Mouse (Mus musculus): ENCODE results near the gene Crisp4. TPM values are rescaled to one million over a fixed set of nuclear protein-coding genes. Genes with fewer than 3 reads are reported as not detected.

The Crisp4 gene
- total and polyA plus RNA-seq, 3 experiments: not detected

- H3K4me2 ChIP-seq (ENCODE audit: insufficient read depth, low read depth, poor library complexity, severe bottlenecking): no peak overlapping the region
- H3K4me3 ChIP-seq (replicated peaks in 1 of 3; ENCODE audit: low read depth in 2 of 3, low read length in 2 of 3, poor library complexity in 1 of 3): no peak overlapping the region
- DNase-seq (ENCODE audit: extremely low read depth): no peak
- no peaks in the 10 kb centered on the region for H3K4me1 ChIP-seq (ENCODE audit: control insufficient read depth in 1 of 2, insufficient read depth in 2 of 2)
- H3K79me2 ChIP-seq (replicated peaks; ENCODE audit: control insufficient read depth, extremely low read depth, insufficient read depth, poor library complexity, severe bottlenecking): no peaks in the 10 kb centered on the region
- TF ChIP-seq SIN3A (IDR thresholded peaks at IDR 0.05; ENCODE audit: low read length) (no peak), CTCF (conservative IDR thresholded peaks at IDR 0.05 in 1 of 2, IDR thresholded peaks at IDR 0.05 in 1 of 2; ENCODE audit: low read depth in 2 of 2, low read length in 2 of 2) (no peak), MEF2A (IDR thresholded peaks at IDR 0.05; ENCODE audit: borderline replicate concordance, low read depth, low read length) (no peak), E2F4 (IDR thresholded peaks at IDR 0.05; ENCODE audit: insufficient replicate concordance, low read depth, low read length) (no peak), MYC (IDR thresholded peaks at IDR 0.05; ENCODE audit: low read depth, low read length) (no peak), SMC3 (IDR thresholded peaks at IDR 0.05; ENCODE audit: low read depth, low read length) (no peak), PAX5 (IDR thresholded peaks at IDR 0.05; ENCODE audit: low read length) (no peak), TCF12 (IDR thresholded peaks at IDR 0.05; ENCODE audit: low read depth, low read length) (no peak), ETS1 (conservative IDR thresholded peaks at IDR 0.05; ENCODE audit: low read depth, low read length) (no peak), TBP (conservative IDR thresholded peaks at IDR 0.05; ENCODE audit: low read depth, low read length) (no peak), JUN (IDR thresholded peaks at IDR 0.05; ENCODE audit: insufficient read depth, low read depth, low read length) (no peak), JUND (conservative IDR thresholded peaks at IDR 0.05; ENCODE audit: low read depth, low read length) (no peak), NRF1 (IDR thresholded peaks at IDR 0.05; ENCODE audit: low read depth, low read length) (no peak), POLR2A (IDR thresholded peaks at IDR 0.05; ENCODE audit: low read depth, low read length) (no peak), EP300 (IDR thresholded peaks at IDR 0.05; ENCODE audit: low read length) (no peak)
- H3K27ac ChIP-seq (ENCODE audit: insufficient read depth, low read depth): no peak overlapping the region
- in situ Hi-C loops (cut with MboI; ENCODE audit: low pct_ligation_motif_present, low pct_unique_long_range_greater_than_20kb, low sequenced_read_pairs): no loop called here
- no peaks in the 10 kb centered on the region for H3K36me3 ChIP-seq (replicated peaks in 1 of 2; ENCODE audit: control insufficient read depth in 1 of 2, insufficient read depth in 1 of 2, low read length in 1 of 2)
- H3K27me3 ChIP-seq (replicated peaks): no peaks in the 10 kb centered on the region
- no peaks in the 10 kb centered on the region for H3K9me3 ChIP-seq (replicated peaks; ENCODE audit: low read length)
- H3K9ac ChIP-seq (ENCODE audit: insufficient read depth, low read depth): no peak overlapping the region
- dilution Hi-C loops (cut with MboI; ENCODE audit: extremely low pct_ligation_motif_present, extremely low pct_unique_long_range_greater_than_20kb, low sequenced_read_pairs): no loop called here
Observed at GRCm38 (mm10) chr1:18159082-18159481, 13.4 kb upstream of the Crisp4 start.

DNA sequence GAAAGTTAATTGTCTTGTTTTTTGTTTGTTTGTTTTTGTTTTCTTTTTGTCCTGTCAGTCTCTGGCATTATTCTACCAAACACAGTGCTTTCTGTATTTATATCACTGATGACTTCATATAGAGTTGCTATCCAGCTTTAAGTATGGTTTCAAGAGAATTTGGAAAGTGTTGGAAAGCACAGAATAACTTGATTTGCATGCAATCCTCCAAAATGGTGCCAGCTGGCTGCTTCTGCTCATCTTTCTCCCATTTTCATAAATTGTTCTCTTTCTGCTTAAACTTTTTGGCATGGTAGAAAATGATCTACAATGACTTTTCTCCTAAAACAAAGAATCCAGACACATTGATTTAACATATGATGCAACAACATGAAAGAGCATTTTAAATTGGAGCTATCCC lies 2.5 kb upstream of the Crisp4 start:
- no peak overlapping the region for H3K4me2 ChIP-seq (ENCODE audit: insufficient read depth, low read depth, poor library complexity, severe bottlenecking)
- in situ Hi-C loops (cut with MboI; ENCODE audit: low pct_ligation_motif_present, low pct_unique_long_range_greater_than_20kb, low sequenced_read_pairs): no loop called here
- no peaks in the 10 kb centered on the region for H3K4me1 ChIP-seq (ENCODE audit: control insufficient read depth in 1 of 2, insufficient read depth in 2 of 2)
- H3K27me3 ChIP-seq (replicated peaks): no peaks in the 10 kb centered on the region
- no peak overlapping the region for H3K27ac ChIP-seq (ENCODE audit: insufficient read depth, low read depth)
- dilution Hi-C loops (cut with MboI; ENCODE audit: extremely low pct_ligation_motif_present, extremely low pct_unique_long_range_greater_than_20kb, low sequenced_read_pairs): no loop called here
- H3K4me3 ChIP-seq (replicated peaks in 1 of 3; ENCODE audit: low read depth in 2 of 3, low read length in 2 of 3, poor library complexity in 1 of 3): no peak overlapping the region
- no peaks in the 10 kb centered on the region for H3K9me3 ChIP-seq (replicated peaks; ENCODE audit: low read length)
- no peak overlapping the region for H3K9ac ChIP-seq (ENCODE audit: insufficient read depth, low read depth)
- H3K79me2 ChIP-seq (replicated peaks; ENCODE audit: control insufficient read depth, extremely low read depth, insufficient read depth, poor library complexity, severe bottlenecking): no peaks in the 10 kb centered on the region
- no peak for TF ChIP-seq MAZ (IDR thresholded peaks at IDR 0.05; ENCODE audit: low read depth, low read length)
- no peak for TF ChIP-seq E2F4 (IDR thresholded peaks at IDR 0.05; ENCODE audit: insufficient replicate concordance, low read depth, low read length)
- no peak for TF ChIP-seq CTCF (conservative IDR thresholded peaks at IDR 0.05 in 1 of 2, IDR thresholded peaks at IDR 0.05 in 1 of 2; ENCODE audit: low read depth in 2 of 2, low read length in 2 of 2)
- no peak for TF ChIP-seq MAFK (IDR thresholded peaks at IDR 0.05; ENCODE audit: insufficient replicate concordance, low read length)
- no peak for TF ChIP-seq MEF2A (IDR thresholded peaks at IDR 0.05; ENCODE audit: borderline replicate concordance, low read depth, low read length)
- TF ChIP-seq ELF1 (IDR thresholded peaks at IDR 0.05; ENCODE audit: low read depth, low read length): no peak
- H3K36me3 ChIP-seq (replicated peaks in 1 of 2; ENCODE audit: control insufficient read depth in 1 of 2, insufficient read depth in 1 of 2, low read length in 1 of 2): no peaks in the 10 kb centered on the region
- DNase-seq (ENCODE audit: extremely low read depth): no peak
